Mouse (Mus musculus) 416B (cell line): ENCODE results near the gene Zfp987.
"Not testable (repeated sequence)": the region's sequence is repeated elsewhere in the genome, so short reads cannot be mapped to it uniquely, and the experiment has no call there.

Source experiments
- DNase-seq: peaks from one replicate; pipeline ENCODE4 v3.0.0; 2011; ENCODE audit warnings: low read depth

Zfp987 gene

DNA sequence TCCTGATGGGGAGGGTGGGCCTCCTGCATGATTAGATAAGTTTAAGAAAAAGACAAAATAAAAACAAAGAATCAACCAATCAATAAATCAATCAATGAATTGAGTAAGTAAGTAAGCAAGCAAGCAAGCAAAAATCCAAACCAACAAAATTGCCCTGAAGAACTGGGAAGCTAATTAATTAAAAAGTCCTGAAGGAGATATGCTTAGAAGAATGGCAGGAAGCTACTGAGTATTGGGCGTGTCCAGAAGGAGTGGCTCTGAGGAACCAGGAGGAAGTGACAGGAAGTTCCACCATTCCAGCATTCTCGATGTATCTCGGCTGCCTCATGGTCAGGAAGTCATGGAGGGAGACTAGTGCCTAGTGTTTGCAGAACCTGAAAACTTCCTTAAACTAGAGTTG is at the start of gene Zfp987:
TSS of gene Zfp987 (plus strand) at position 301 of the 400 bp plus-strand sequence.
- DNase-seq, result not testable (repeated sequence)

DNA sequence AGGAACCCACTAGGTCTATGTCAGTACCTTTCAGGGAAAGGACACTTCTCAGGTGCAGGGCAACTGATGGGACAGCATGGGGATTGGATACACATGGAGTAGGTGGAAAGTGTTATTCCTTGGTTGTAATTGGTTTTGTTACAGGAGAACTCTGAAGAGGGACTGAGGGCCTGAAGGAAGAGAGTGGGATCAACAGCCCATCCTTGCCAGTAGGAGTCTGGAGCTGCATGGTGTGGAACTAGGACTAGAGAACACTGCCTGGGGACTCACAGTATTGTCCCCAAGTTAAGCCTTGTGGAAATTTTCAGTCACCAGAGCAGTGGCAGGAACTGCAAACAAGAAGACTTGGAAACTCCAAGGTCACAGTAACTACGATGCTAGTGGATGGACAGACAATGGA is 44.6 kb upstream of the Zfp987 start:
- DNase-seq, result not testable (repeated sequence)

DNA sequence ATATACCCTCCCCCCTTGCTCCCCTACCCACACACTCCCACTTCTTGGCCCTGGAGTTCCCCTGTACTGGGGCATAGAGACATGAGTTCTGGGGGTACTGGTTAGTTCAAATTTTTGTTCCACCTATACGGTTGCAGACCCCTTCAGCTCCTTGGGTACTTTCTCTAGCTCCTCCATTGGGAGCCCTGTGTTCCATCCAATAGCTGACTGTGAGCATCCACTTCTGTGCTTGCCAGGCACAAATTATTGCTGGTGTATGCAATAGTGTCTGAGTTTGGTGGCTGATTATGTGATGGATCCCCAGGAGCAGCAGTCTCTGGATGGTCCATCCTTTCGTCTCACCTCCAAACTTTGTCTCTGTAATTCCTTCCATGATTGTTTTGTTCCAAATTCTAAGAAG is 43.7 kb upstream of the Zfp987 start:
- DNase-seq, result not testable (repeated sequence)

- no peak for DNase-seq
Measured at GRCm38 (mm10) chr4:146055335-146055734, 41.8 kb upstream of the Zfp987 start.

- not testable (repeated sequence) for DNase-seq
Measured at GRCm38 (mm10) chr4:146058646-146059045, 38.5 kb upstream of the Zfp987 start.

GRCm38 (mm10) chr4:146059078-146059477 is 38.0 kb upstream of the Zfp987 start:
- DNase-seq, result not testable (repeated sequence)

GRCm38 (mm10) chr4:146059974-146060693 is 37.0 kb upstream of the Zfp987 start:
- not testable (repeated sequence) for DNase-seq

- not testable (repeated sequence) for DNase-seq
Measured at GRCm38 (mm10) chr4:146061082-146061481, 36.0 kb upstream of the Zfp987 start.

- DNase-seq, result not testable (repeated sequence)
Measured at GRCm38 (mm10) chr4:146062021-146062420, 35.1 kb upstream of the Zfp987 start.

- not testable (repeated sequence) for DNase-seq
Measured at GRCm38 (mm10) chr4:146063001-146063400, 34.1 kb upstream of the Zfp987 start.

- DNase-seq, result not testable (repeated sequence)
Measured at GRCm38 (mm10) chr4:146063621-146064020, 33.5 kb upstream of the Zfp987 start.

DNA sequence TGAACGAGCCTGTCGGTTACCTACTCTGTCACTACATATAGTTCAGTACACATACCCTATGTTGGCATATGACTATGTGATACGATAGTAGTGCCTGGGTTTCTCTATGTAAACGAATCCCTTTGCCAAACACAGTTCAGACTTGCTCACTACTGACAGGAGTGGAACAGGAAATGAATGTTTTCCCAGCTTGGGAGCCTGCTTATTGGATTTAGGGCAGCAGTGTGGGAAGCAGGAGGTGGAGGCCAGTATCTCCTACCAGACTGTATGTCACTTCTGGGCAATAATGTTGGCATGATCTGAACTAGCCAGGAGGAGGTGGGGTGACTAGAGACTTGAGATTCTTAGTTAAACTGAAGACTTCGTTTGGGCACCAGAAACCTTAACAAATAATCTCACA is 32.3 kb upstream of the Zfp987 start:
- DNase-seq, result not testable (repeated sequence)

DNA sequence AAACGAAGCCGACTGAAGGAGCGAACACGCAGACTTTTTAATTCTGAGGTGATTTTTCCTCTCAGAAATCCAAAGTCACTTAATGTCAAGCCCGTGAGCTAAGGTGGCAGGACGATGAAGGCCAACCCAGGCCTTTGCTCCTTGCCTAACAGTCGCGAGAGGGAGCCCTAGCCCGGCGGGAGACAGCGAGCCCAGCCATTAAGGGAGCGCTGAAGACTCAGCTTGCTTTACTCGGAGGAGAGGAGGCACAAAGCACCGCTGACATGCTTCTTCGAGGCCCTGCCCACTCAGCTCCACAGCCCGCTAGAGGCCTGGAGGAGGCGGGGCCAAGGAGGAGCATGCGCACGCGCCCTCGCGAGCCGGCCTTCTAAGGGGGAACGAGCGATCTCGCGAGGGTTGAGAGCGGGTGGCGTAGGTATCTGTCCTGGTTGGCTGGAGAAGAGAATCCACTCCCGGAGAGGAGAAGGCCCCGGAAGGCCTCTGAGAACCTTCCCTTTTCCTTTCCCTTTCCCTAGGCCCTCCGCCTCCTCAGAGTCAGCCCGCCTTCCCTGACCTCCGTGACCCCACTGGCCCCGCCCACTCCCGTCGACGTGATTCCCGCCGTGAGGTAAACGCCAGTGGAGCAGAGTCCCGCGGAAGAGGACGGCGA is 30.0 kb upstream of the Zfp987 start:
- DNase-seq, result not testable (repeated sequence)

DNA sequence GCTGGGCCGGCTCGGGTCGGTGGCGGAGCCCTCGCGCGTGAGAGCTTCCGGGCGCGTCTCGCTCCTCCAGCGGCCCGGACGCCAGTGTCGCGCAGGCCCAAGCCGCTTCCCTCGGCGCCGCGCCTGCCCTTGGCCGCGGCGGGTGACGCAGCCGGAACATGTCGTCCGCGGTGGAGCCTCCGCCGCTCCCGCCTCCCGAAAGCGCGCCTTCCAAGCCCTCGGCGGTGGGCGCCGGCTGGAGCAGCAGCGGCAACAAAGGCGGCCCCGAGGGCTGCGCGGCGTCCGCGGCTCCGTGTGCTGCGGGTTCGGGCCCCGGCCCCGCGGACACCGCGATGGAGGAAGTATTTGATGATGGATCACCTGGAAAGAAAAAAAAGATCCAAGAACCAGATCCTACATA is 29.5 kb upstream of the Zfp987 start:
- not testable (repeated sequence) for DNase-seq

DNA sequence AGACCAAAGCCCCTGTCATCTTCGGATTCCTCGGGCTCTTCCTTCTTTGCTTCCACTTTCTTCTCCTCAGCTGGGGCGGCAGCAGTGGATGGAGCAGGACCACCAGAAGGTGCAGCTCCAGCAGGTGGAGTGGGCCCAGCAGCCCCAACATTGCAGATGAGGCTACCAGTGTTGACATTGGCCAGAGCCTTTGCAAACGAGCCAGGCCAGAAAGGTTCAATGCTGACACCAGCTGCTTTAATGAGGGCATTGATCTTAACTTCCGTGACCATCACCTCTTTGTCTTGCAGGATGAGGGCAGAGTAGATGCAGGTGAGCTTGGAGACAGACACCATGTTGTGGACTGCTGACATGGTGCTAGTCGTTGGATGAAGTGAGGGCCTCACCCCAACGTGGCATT is 23.8 kb upstream of the Zfp987 start:
- DNase-seq, result not testable (repeated sequence)

- DNase-seq, result not testable (repeated sequence)
Measured at GRCm38 (mm10) chr4:146101448-146101847, 4.3 kb downstream of the Zfp987 start.

GRCm38 (mm10) chr4:146156524-146156923 is 59.4 kb downstream of the Zfp987 start, which contains the start of gene Zfp600:
Gene Zfp600, plus strand, starts transcription at chr4:146156824.
- not testable (repeated sequence) for DNase-seq

DNA sequence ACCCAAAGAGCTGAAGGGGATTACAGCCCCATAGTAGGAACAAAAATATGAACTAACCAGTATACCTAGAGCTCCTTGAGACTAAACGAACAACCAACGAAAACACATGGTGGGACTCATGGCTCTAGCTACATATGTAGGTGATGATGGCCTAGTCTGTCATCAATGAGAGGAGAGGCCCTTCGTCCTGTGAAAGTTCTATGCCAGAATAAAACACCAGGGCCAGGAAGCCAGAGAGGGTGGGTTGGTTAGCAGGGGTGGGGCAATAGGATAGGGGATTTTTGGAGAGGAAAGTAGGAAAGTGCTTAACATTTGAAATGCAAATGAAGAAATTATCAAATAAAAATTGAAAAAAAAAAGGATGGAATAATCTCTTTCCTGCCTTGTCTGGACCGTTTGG is 65.8 kb downstream of the Zfp987 start:
- DNase-seq, result not testable (repeated sequence)

- not testable (repeated sequence) for DNase-seq
Measured at GRCm38 (mm10) chr4:146167202-146167832, 70.2 kb downstream of the Zfp987 start.

DNA sequence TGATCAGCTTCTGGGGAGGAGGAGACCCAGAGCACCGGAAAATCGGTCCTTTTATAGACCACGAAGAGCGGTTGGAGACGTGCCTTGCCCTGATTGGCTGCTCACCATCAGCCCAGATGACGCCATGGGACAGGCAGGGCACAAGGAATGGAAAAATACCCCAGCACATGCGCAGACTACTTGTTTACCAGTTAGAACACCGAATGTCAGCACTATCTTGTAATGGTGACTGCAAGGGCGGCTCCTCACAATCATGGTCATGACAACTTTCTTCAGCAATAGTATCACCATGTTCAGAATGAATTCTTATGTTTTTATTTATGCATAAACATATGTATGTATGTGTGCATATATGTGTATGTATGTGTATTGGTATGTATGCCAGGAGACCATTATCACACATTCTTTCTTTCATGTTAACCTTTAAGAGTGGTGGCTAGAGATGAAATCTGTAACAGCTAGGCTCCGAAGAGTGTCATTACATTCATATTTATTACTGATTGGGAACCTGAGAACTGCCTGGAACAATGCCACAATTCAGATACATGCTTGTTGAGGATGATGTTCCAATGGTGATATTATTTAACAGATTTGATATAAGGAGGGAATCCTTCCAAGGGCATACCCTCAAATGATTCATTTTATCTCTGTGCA is 70.9 kb downstream of the Zfp987 start:
- DNase-seq, result not testable (repeated sequence)

- not testable (repeated sequence) for DNase-seq
Measured at GRCm38 (mm10) chr4:146168730-146169215, 71.7 kb downstream of the Zfp987 start.
